Mouse (Mus musculus) kidney, postnatal 25 days (tissue): ENCODE results near the gene 9930111J21Rik2.
"Not testable (repeated sequence)": the region's sequence is repeated elsewhere in the genome, so short reads cannot be mapped to it uniquely, and the experiment has no call there.

Experiments
- DNase-seq, 2 experiments: peaks; one replicate each; pipeline ENCODE4 v3.0.0; 2021; ENCODE audit warnings: mixed read lengths in 2 of 2

9930111J21Rik2 gene

GRCm38 (mm10) chr11:49051093-49051891 lies at the start of gene 9930111J21Rik2:
9930111J21Rik2 (minus strand) TSS chr11:49051242.
- not testable (repeated sequence) for DNase-seq

- DNase-seq, result no peak
Measured at GRCm38 (mm10) chr11:49100409-49100808, 49.4 kb upstream of the 9930111J21Rik2 start.

GRCm38 (mm10) chr11:49095367-49095766 lies 44.3 kb upstream of the 9930111J21Rik2 start:
- DNase-seq, result no peak

- DNase-seq, result no peak
Measured at GRCm38 (mm10) chr11:49093861-49094660, 43.0 kb upstream of the 9930111J21Rik2 start.

- no peak for DNase-seq
Measured at GRCm38 (mm10) chr11:49092786-49093185, 41.7 kb upstream of the 9930111J21Rik2 start.

- DNase-seq, result no peak
Measured at GRCm38 (mm10) chr11:49092053-49092586, 41.1 kb upstream of the 9930111J21Rik2 start.

- DNase-seq, result no peak
Measured at GRCm38 (mm10) chr11:49091171-49091570, 40.1 kb upstream of the 9930111J21Rik2 start.

- no peak for DNase-seq
Measured at GRCm38 (mm10) chr11:49090551-49090950, 39.5 kb upstream of the 9930111J21Rik2 start.

GRCm38 (mm10) chr11:49089735-49090507 lies 38.9 kb upstream of the 9930111J21Rik2 start:
- no peak for DNase-seq

GRCm38 (mm10) chr11:49088990-49089652 lies 38.1 kb upstream of the 9930111J21Rik2 start:
- no peak for DNase-seq

GRCm38 (mm10) chr11:49087830-49088616 lies 37.0 kb upstream of the 9930111J21Rik2 start:
- DNase-seq, result peak; percentile 17 to 56

GRCm38 (mm10) chr11:49086858-49087361 lies 35.9 kb upstream of the 9930111J21Rik2 start:
- DNase-seq, result no peak

- DNase-seq, result peak; percentile 35 to 43
Measured at GRCm38 (mm10) chr11:49084875-49085274, 33.8 kb upstream of the 9930111J21Rik2 start.

GRCm38 (mm10) chr11:49084385-49084784 lies 33.3 kb upstream of the 9930111J21Rik2 start:
- no peak for DNase-seq

- no peak for DNase-seq
Measured at GRCm38 (mm10) chr11:49083808-49084207, 32.8 kb upstream of the 9930111J21Rik2 start.

GRCm38 (mm10) chr11:49083146-49083545 lies 32.1 kb upstream of the 9930111J21Rik2 start:
- no peak for DNase-seq

GRCm38 (mm10) chr11:49081886-49082285 lies 30.8 kb upstream of the 9930111J21Rik2 start:
- peak; percentile 32 to 45 for DNase-seq

GRCm38 (mm10) chr11:49081356-49081755 lies 30.3 kb upstream of the 9930111J21Rik2 start:
- peak in 1 of 2 experiments; percentile 14 for DNase-seq

GRCm38 (mm10) chr11:49080636-49081035 lies 29.6 kb upstream of the 9930111J21Rik2 start:
- no peak for DNase-seq

- DNase-seq, result no peak
Measured at GRCm38 (mm10) chr11:49078719-49079118, 27.7 kb upstream of the 9930111J21Rik2 start.

GRCm38 (mm10) chr11:49077012-49077411 lies 26.0 kb upstream of the 9930111J21Rik2 start:
- DNase-seq, result no peak
